Mouse (Mus musculus): ENCODE data around the gene Hist1h3d.
"Not testable (repeated sequence)": the region's sequence is repeated elsewhere in the genome, so short reads cannot be mapped to it uniquely, and the experiment has no call there.

Gene Hist1h3d

DNA sequence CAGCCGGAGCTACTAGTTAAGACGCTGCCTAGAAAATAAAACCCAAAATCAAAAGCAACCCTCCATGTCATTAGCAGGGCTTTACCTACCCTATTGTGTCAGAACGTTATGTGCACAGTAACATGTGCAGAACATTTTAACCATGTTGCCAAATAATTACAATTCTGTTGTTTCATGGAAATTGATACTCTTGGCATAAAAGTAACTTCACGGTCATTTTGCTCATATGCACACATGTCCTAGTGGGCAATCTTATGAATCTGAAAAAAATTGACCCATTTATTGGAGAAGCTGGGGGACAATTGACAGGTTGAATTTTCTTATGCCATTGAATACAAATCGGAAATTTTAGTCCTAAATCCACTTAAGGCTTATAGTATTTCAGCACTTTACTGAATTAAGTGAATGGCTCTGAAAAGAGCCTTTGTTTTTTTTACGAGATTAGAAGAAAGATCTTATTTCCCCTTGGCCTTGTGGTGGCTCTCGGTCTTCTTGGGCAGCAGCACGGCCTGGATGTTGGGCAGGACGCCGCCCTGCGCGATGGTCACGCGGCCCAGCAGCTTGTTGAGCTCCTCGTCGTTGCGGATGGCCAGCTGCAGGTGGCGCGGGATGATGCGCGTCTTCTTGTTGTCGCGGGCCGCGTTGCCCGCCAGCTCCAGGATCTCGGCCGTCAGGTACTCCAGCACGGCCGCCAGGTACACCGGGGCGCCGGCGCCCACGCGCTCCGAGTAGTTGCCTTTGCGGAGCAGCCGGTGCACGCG is 5.1 kb upstream of the Hist1h3d start:
- not testable (repeated sequence) for DNase-seq (ENCODE audit: low spot score)

GRCm38 (mm10) chr13:23571022-23571503 is 4.5 kb upstream of the Hist1h3d start, which contains the start of the genes Hist1h2ae and Hist1h2bg:
Gene Hist1h2ae (minus strand): TSS chr13:23571220.
Gene Hist1h2bg (plus strand): TSS chr13:23571396.
- no peak for DNase-seq (ENCODE audit: low spot score)

DNA sequence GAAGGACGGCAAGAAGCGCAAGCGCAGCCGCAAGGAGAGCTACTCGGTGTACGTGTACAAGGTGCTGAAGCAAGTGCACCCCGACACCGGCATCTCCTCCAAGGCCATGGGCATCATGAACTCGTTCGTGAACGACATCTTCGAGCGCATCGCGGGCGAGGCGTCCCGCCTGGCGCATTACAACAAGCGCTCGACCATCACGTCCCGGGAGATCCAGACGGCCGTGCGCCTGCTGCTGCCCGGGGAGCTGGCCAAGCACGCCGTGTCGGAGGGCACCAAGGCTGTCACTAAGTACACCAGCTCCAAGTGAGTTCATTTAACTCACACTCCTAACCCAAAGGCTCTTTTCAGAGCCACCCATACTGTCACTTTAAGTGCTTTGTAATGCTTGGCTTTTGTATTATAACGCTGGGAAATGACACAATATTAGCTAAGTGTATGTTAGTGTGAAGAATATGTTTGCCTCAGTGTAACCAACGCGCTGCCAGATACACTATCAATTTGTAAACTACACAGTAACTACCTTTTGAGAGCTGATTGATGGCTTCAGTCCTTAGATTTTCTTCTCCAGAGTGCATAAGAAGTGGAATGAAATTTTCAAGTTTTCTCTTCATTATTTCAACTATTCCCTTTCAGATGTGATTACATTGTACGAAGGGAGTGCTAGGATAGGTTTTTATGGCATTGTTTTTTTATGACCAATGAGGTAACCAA is 3.9 kb upstream of the Hist1h3d start:
- DNase-seq (ENCODE audit: low spot score), result not testable (repeated sequence)

GRCm38 (mm10) chr13:23572218-23573033 is 3.1 kb upstream of the Hist1h3d start:
- DNase-seq (ENCODE audit: low spot score), result no peak

- not testable (repeated sequence) for DNase-seq (ENCODE audit: low spot score)
These were observed 2.3 kb upstream of the Hist1h3d start for GRCm38 (mm10) chr13:23573034-23573897.

DNA sequence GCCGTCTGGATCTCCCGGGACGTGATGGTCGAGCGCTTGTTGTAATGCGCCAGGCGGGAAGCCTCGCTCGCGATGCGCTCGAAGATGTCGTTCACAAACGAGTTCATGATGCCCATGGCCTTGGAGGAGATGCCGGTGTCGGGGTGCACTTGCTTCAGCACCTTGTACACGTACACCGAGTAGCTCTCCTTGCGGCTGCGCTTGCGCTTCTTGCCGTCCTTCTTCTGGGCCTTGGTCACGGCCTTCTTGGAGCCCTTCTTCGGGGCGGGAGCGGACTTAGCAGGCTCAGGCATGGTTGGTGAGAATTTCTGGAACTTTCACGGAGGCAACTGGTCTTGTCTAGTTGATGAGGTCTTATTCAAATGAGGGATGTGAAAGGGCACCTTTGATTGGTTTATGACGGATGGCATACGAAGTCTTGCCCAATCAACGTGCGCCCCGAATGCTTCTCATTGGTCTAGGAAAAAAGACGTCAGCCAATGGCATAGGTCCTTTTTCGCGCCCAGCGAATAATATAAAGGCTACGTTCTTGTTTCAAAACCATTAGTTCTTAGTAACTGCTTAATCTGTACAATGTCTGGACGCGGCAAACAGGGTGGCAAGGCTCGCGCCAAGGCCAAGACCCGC is 1.6 kb upstream of the Hist1h3d start, which contains the start of the genes Hist1h2bf and Hist1h2ad:
Gene Hist1h2bf, minus strand, starts transcription at position 299 of the 627 bp plus-strand sequence.
Gene Hist1h2ad, plus strand, starts transcription at position 484 of the 627 bp plus-strand sequence.
- DNase-seq (ENCODE audit: low spot score), result peak; percentile 48

DNA sequence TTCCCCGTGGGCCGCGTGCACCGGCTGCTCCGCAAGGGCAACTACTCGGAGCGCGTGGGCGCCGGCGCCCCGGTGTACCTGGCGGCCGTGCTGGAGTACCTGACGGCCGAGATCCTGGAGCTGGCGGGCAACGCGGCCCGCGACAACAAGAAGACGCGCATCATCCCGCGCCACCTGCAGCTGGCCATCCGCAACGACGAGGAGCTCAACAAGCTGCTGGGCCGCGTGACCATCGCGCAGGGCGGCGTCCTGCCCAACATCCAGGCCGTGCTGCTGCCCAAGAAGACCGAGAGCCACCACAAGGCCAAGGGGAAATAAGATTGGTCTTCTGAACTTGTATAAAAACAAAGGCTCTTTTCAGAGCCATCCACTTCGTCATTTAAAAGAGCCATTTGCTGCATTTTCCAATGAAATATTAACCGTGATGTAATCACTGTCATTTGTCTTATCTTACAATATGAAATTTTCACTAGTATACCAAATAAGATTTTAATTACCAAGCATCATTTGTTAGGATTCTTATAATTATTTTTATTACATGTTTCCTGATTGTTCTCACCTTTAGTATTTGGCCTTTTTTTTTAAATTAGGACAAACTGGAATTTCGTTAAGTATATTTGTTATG is 905 bp upstream of the Hist1h3d start:
- DNase-seq (ENCODE audit: low spot score), result not testable (repeated sequence)

DNA sequence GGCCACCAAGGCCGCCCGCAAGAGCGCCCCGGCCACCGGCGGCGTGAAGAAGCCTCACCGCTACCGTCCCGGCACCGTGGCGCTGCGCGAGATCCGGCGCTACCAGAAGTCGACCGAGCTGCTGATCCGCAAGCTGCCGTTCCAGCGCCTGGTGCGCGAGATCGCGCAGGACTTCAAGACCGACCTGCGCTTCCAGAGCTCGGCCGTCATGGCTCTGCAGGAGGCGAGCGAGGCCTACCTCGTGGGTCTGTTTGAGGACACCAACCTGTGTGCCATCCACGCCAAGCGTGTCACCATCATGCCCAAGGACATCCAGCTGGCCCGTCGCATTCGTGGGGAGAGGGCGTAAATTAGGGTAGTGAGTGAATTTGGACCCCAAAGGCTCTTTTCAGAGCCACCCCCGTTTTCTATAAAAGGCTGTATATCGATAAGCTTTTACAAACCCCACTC is 326 bp downstream of the Hist1h3d start:
- DNase-seq (ENCODE audit: low spot score), result not testable (repeated sequence)

DNA sequence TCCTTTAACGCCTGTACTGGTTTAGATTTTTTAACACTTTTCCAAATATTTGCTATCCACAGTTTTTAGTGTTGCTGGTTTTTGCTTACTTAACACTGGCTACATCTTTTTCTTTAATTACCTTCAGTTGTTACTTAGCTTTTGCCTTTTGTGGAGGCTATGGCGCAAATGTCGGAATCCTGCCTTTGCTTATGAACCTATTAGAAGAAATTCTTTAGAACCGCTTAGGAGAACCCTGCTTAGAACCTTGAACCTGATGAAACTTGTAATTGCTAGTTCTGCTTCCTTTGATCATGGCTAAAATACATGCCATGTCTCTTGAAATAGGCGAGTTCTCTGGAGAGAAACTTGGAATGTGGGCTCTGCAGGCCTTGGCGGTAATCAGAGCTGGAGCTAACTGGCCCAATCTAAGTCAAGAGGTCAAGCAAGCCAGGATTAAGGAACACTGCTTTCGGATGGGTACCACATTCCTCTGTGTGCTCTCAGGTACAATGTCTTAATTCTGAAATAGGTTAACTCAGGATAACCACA is 853 bp downstream of the Hist1h3d start:
- no peak for DNase-seq (ENCODE audit: low spot score)

DNA sequence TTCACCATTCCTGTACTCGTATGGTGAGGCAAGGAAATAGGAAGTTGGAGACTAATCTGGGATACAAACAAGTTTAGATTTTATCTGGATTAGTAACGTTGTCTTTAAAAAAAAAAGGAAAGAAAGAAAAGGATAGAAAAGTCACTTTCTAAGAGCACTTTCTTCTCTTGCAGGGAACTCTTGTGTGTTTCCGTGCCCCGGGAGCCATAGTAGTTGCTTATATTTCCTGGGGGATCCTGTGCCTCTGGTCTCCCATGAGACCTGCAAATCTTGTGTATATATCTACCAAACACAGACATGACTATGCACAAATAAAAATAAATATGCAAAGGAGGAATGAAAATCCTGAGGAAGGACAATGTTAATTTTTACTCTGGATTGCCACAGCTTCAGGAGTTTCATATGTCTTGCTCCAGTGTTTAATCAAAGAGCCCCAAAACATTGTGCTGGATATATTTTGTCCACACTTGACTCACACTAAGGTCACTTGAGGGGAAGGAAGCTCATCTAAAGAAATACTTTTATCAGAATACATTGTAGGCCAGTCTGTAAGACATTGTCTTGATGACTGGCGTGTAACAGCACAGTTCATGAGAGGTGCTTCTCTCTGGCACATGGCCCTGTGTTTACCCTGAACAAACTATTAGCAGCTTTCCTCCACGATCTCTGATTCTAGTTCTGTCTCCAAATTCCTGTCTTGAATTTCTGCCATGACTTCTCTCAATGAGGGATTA is 1.5 kb downstream of the Hist1h3d start:
- DNase-seq (ENCODE audit: low spot score), result no peak

GRCm38 (mm10) chr13:23577835-23578234 is 2.3 kb downstream of the Hist1h3d start:
- no peak for DNase-seq (ENCODE audit: low spot score)

GRCm38 (mm10) chr13:23581408-23582218 is 6.0 kb downstream of the Hist1h3d start, which contains the start of gene Hist1h4d:
Gene Hist1h4d (plus strand): TSS chr13:23581598.
- peak; percentile 79 for DNase-seq (ENCODE audit: low spot score)

DNA sequence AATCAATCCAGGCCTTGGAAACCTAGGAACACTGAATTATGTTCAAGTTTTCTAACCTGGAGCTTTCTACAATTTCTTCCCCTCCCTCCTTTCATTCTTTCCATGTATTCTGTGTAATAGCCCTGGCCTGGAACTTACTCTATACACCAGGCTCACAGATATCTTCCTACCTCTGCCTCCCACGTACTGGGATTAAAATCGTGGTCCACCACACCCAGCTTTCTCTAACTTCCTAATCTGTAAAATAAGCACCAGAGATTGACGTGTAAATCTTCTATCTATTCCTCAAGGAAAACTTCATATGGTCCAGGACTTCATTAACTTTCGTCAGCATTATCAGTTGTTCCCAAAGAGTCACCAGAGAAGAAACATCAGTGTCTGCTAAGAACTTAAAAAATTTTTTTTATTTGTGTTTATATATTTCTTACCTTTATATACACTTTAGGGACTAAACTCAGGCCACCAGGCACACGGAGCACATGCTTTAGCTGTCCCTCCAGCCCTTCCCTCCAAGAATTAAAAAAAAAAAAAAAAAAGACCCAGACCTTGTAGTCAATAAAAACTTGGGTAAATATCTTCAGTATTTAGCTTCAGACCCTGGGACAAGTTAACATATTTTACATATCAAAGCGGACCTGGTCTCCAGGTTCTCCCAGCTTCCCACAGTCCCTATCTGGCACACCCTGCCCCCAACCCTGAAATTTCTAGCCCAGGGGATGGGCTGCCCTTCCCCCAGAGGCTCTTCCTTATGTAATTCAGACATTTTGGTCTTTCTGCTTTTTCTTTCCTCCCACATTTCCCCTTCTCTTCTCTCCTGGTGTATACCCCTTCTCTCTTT is 6.9 kb downstream of the Hist1h3d start:
- no peak for DNase-seq (ENCODE audit: low spot score)

- DNase-seq (ENCODE audit: low spot score), result no peak
These were observed 8.0 kb downstream of the Hist1h3d start for GRCm38 (mm10) chr13:23583387-23584068.

DNA sequence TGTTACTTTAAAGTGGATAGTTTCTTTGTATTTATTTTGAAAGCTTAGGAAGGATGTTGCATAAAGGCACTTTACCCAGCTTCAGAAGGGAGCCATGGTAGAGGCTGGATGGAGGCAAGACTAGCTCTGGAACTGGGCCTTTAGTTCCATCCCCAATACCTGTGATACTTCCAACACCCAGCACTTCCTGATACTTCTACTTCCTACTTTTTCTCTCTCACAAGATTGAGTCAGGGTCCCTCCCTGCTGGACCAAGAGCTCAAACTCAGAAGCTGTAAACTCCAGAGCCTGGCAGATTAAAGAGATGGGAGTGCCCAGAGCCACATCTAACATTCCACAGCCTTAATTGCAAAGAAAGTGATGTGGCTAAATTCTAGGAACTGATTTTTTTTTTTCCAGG is 8.8 kb downstream of the Hist1h3d start:
- no peak for DNase-seq (ENCODE audit: low spot score)

- peak; percentile 20 for DNase-seq (ENCODE audit: low spot score)
These were observed 9.5 kb downstream of the Hist1h3d start for GRCm38 (mm10) chr13:23585029-23585441.

Data from urinary bladder, postnatal 10 days (tissue).